Comparison of ENCODE assay signal across 23 mouse cellular contexts in genomic region chr5:36118061-36118460, GRCm38 (mm10).
DNase-seq lines count a peak whose midpoint lies in the region; ATAC-seq and TF ChIP-seq lines count a peak whose summit lies in the region.
"Had no signal": no experiment of that assay in that cellular context is flagged by ENCODE, and none has a peak within 500 bp of the region (broad histone marks: within the 10 kb centered on the region; RNA-seq: fewer than 3 reads in every experiment).

No protein-coding gene starts in this region.

- no peaks in the 10 kb centered on the region for H3K9me3 ChIP-seq in hindbrain, embryonic 16.5 days (ENCODE audit: control insufficient read depth, low read length)
- H3K9me3 ChIP-seq in midbrain, embryonic 16.5 days (replicated peaks; ENCODE audit: control insufficient read depth, low read length, poor library complexity, severe bottlenecking), result no peaks in the 10 kb centered on the region
- H3K9me3 ChIP-seq: embryonic facial prominence, embryonic 12.5 days; heart, embryonic 12.5 days; megakaryocyte, embryonic 14.5 days had no signal

- H3K4me1 ChIP-seq in testis, adult 2 months (ENCODE audit: control insufficient read depth, insufficient read depth, low read length), result peaks cover 5% of the 10 kb centered on the region
- H3K4me1 ChIP-seq in hindbrain, embryonic 16.5 days (ENCODE audit: control insufficient read depth, insufficient read depth, low read depth, low read length), result peaks cover 17% of the 10 kb centered on the region
- H3K4me1 ChIP-seq in midbrain, embryonic 16.5 days (ENCODE audit: control insufficient read depth, insufficient read depth, low read length), result peaks cover 16% of the 10 kb centered on the region
- H3K4me1 ChIP-seq: megakaryocyte, embryonic 14.5 days had no signal

- H3K27me3 ChIP-seq in testis, adult 2 months (ENCODE audit: control insufficient read depth, insufficient read depth, low read length), result no peaks in the 10 kb centered on the region
- no peaks in the 10 kb centered on the region for H3K27me3 ChIP-seq in hindbrain, embryonic 16.5 days (replicated peaks; ENCODE audit: control insufficient read depth, insufficient read depth, low read length)
- no peaks in the 10 kb centered on the region for H3K27me3 ChIP-seq in midbrain, embryonic 16.5 days (ENCODE audit: control insufficient read depth, insufficient read depth, low read depth, low read length)
- H3K27me3 ChIP-seq: embryonic facial prominence, embryonic 12.5 days; heart, embryonic 12.5 days had no signal

- H3K4me2 ChIP-seq in hindbrain, embryonic 16.5 days (ENCODE audit: low read length), result no peak overlapping the region
- no peak overlapping the region for H3K4me2 ChIP-seq in midbrain, embryonic 16.5 days (ENCODE audit: low read length)
- H3K4me2 ChIP-seq: embryonic facial prominence, embryonic 12.5 days; heart, embryonic 12.5 days; liver, embryonic 11.5 days had no signal

- no peak for TF ChIP-seq POLR2A in testis, adult 2 months (IDR thresholded peaks at IDR 0.05; ENCODE audit: control insufficient read depth, low read depth, low read length)

- no peak for TF ChIP-seq CTCF in testis, adult 2 months (IDR thresholded peaks at IDR 0.05; ENCODE audit: control insufficient read depth, insufficient read depth, insufficient replicate concordance, low read depth, low read length)

- ATAC-seq in hindbrain, embryonic 16.5 days, result peak; percentile 13; the same call in 1 of the 2 replicates
- peak; percentile 30; the same call in 1 of the 2 replicates for ATAC-seq in midbrain, embryonic 16.5 days
- ATAC-seq: forebrain, postnatal 0 days; inflammation-experienced regulatory T-cells, adult 6 months had no signal

- H3K9ac ChIP-seq in hindbrain, embryonic 16.5 days (ENCODE audit: low read depth, low read length), result 0 out of 2 replicates have a peak overlapping the region, but pooled peaks have one; percentile 6
- no peak overlapping the region for H3K9ac ChIP-seq in midbrain, embryonic 16.5 days (ENCODE audit: low read depth, low read length)
- H3K9ac ChIP-seq: embryonic facial prominence, embryonic 12.5 days; forebrain, postnatal 0 days; heart, embryonic 12.5 days had no signal

- H3K36me3 ChIP-seq in testis, adult 2 months (ENCODE audit: control insufficient read depth, insufficient read depth, low read length), result no peaks in the 10 kb centered on the region
- H3K36me3 ChIP-seq in hindbrain, embryonic 16.5 days (ENCODE audit: control insufficient read depth, insufficient read depth, low read length), result no peaks in the 10 kb centered on the region
- H3K36me3 ChIP-seq in midbrain, embryonic 16.5 days (ENCODE audit: control insufficient read depth, insufficient read depth, low read length), result no peaks in the 10 kb centered on the region
- H3K36me3 ChIP-seq: embryonic facial prominence, embryonic 12.5 days; heart, embryonic 12.5 days had no signal

- intact Hi-C loops in left cerebral cortex, postnatal 14 days (cut with DNase I), result no loop called here
- intact Hi-C loops in left cerebral cortex, postnatal 4 days (cut with DNase I), result no loop called here

- no peak overlapping the region for H3K27ac ChIP-seq in testis, adult 2 months (ENCODE audit: control insufficient read depth, insufficient read depth, low read depth, low read length)
- H3K27ac ChIP-seq in hindbrain, embryonic 16.5 days (ENCODE audit: low read depth, low read length), result no peak overlapping the region
- no peak overlapping the region for H3K27ac ChIP-seq in midbrain, embryonic 16.5 days (ENCODE audit: low read length)
- H3K27ac ChIP-seq: embryonic facial prominence, embryonic 12.5 days; layer of hippocampus, adult 2 months had no signal

- DNase-seq in testis, postnatal 14 days (ENCODE audit: low spot score), result no peak
- DNase-seq in left cerebral cortex, postnatal 14 days (ENCODE audit: low spot score in 2 of 2), result no peak
- DNase-seq in left cerebral cortex, postnatal 4 days, result no peak
- DNase-seq in cerebellum, postnatal 14 days, result no peak
- DNase-seq: adrenal gland, postnatal 36 days; B cell, adult 2 months; cerebellum, adult 18-20 months; forebrain, postnatal 0 days; heart, postnatal 14 days; kidney, adult 2 months; kidney, postnatal 10 days; lung, adult 18-20 months; thymus, postnatal 4 days had no signal

- 38% methylated on average over 5 of the region's 5 CpGs for WGBS in hindbrain, embryonic 16.5 days
- 47% methylated on average over 5 of the region's 5 CpGs for WGBS in midbrain, embryonic 16.5 days

- H3K4me3 ChIP-seq in testis, adult 2 months (ENCODE audit: control insufficient read depth, low read depth, low read length), result peak overlapping the region; percentile 57
- no peak overlapping the region for H3K4me3 ChIP-seq in hindbrain, embryonic 16.5 days (ENCODE audit: low read length)
- no peak overlapping the region for H3K4me3 ChIP-seq in midbrain, embryonic 16.5 days (ENCODE audit: low read depth, low read length)
- H3K4me3 ChIP-seq: embryonic facial prominence, embryonic 12.5 days; heart, embryonic 12.5 days; layer of hippocampus, adult 2 months; megakaryocyte, embryonic 14.5 days; myocyte had no signal
